In genomic region chr11:102218783-102219182, GRCm38 (mm10) we compare ENCODE assay signal across 8 mouse cellular contexts. TPM values are rescaled to one million over a fixed set of nuclear protein-coding genes. Genes with fewer than 3 reads are reported as not detected.
DNase-seq lines count a peak whose midpoint lies in the region; ATAC-seq lines count a peak whose summit lies in the region.

No protein-coding gene starts in this region.

- H3K36me3 ChIP-seq in forebrain, embryonic 10.5 days (replicated peaks) = peaks cover 14% of the 10 kb centered on the region
- H3K36me3 ChIP-seq in heart, embryonic 15.5 days = no peaks in the 10 kb centered on the region
- no peaks in the 10 kb centered on the region for H3K36me3 ChIP-seq in liver, embryonic 13.5 days
- no peaks in the 10 kb centered on the region for H3K36me3 ChIP-seq in stomach, embryonic 14.5 days (ENCODE audit: control insufficient read depth, insufficient read depth, low read length)

- peaks cover 87% of the 10 kb centered on the region for H3K4me1 ChIP-seq in forebrain, embryonic 10.5 days
- peaks cover 94% of the 10 kb centered on the region for H3K4me1 ChIP-seq in heart, embryonic 15.5 days (replicated peaks)
- H3K4me1 ChIP-seq in liver, embryonic 13.5 days (replicated peaks) = peaks cover 94% of the 10 kb centered on the region
- H3K4me1 ChIP-seq in stomach, embryonic 14.5 days (ENCODE audit: control insufficient read depth, insufficient read depth, low read length) = peaks cover 70% of the 10 kb centered on the region

- H3K9me3 ChIP-seq in forebrain, embryonic 10.5 days = no peaks in the 10 kb centered on the region
- no peaks in the 10 kb centered on the region for H3K9me3 ChIP-seq in heart, embryonic 15.5 days (replicated peaks)
- H3K9me3 ChIP-seq in liver, embryonic 13.5 days (replicated peaks) = no peaks in the 10 kb centered on the region
- no peaks in the 10 kb centered on the region for H3K9me3 ChIP-seq in stomach, embryonic 14.5 days (ENCODE audit: control insufficient read depth, low read depth, low read length)

- H3K4me2 ChIP-seq in heart, embryonic 15.5 days = peak overlapping the region; percentile 83
- H3K4me2 ChIP-seq in liver, embryonic 13.5 days = peak overlapping the region; percentile 85
- peak overlapping the region; percentile 97 for H3K4me2 ChIP-seq in stomach, embryonic 14.5 days (replicated peaks; ENCODE audit: low read depth, low read length)

- peak; percentile 77 for DNase-seq in c-Kit-positive CD71-negative TER-119-negative erythroid progenitor cells, embryonic 14.5 days (ENCODE audit: low read depth)
- DNase-seq in forebrain, embryonic 10.5 days (ENCODE audit: extremely low spot score, low spot score) = peak; percentile 72
- DNase-seq in kidney, postnatal 25 days = peak; percentile 98 to 99
- peak; percentile 78 for DNase-seq in liver, embryonic 13.5 days
- DNase-seq in natural killer cell, adult 2 months (ENCODE audit: low spot score in 2 of 2) = peak; percentile 63

- peak overlapping the region; percentile 39 for H3K4me3 ChIP-seq in forebrain, embryonic 10.5 days
- H3K4me3 ChIP-seq in heart, embryonic 15.5 days = peak overlapping the region; percentile 68
- H3K4me3 ChIP-seq in liver, embryonic 13.5 days (replicated peaks) = peak overlapping the region; percentile 61
- H3K4me3 ChIP-seq in stomach, embryonic 14.5 days (ENCODE audit: low read depth, low read length) = peak overlapping the region; percentile 47

- H3K27me3 ChIP-seq in forebrain, embryonic 10.5 days (ENCODE audit: poor library complexity, severe bottlenecking) = peaks cover 6% of the 10 kb centered on the region
- no peaks in the 10 kb centered on the region for H3K27me3 ChIP-seq in heart, embryonic 15.5 days
- H3K27me3 ChIP-seq in liver, embryonic 13.5 days = peaks cover 4% of the 10 kb centered on the region; the same call in 1 of the 2 replicates
- H3K27me3 ChIP-seq in stomach, embryonic 14.5 days (ENCODE audit: control insufficient read depth, insufficient read depth, low read length) = no peaks in the 10 kb centered on the region

- peak; percentile 90 for ATAC-seq in CD4-positive, CD25-positive, alpha-beta regulatory T cell, adult 4 months
- ATAC-seq in heart, embryonic 15.5 days (replicated peaks; ENCODE audit: insufficient number of reproducible peaks, insufficient read depth, low FRiP score, low read depth) = peak; percentile 76
- peak; percentile 85 for ATAC-seq in liver, embryonic 13.5 days (ENCODE audit: low read depth)
- ATAC-seq in stomach, embryonic 14.5 days (ENCODE audit: insufficient number of reproducible peaks, insufficient read depth, low FRiP score, low read depth) = peak; percentile 81

- WGBS in forebrain, embryonic 10.5 days = under 1% methylated on average over 10 of the region's 10 CpGs
- WGBS in heart, embryonic 15.5 days = 1% methylated on average over 10 of the region's 10 CpGs
- WGBS in liver, embryonic 13.5 days (ENCODE audit: insufficient replicate concordance) = 0% methylated on average over 10 of the region's 10 CpGs
- 0% methylated on average over 10 of the region's 10 CpGs for WGBS in stomach, embryonic 14.5 days

- H3K27ac ChIP-seq in forebrain, embryonic 10.5 days = peak overlapping the region; percentile 82
- H3K27ac ChIP-seq in heart, embryonic 15.5 days = peak overlapping the region; percentile 95
- peak overlapping the region; percentile 71 for H3K27ac ChIP-seq in liver, embryonic 13.5 days
- peak overlapping the region; percentile 94 for H3K27ac ChIP-seq in stomach, embryonic 14.5 days (ENCODE audit: low read length)

- H3K9ac ChIP-seq in heart, embryonic 15.5 days = peak overlapping the region; percentile 80
- H3K9ac ChIP-seq in liver, embryonic 13.5 days = peak overlapping the region; percentile 69
- H3K9ac ChIP-seq in stomach, embryonic 14.5 days (replicated peaks; ENCODE audit: low read depth, low read length) = peak overlapping the region; percentile 61

RNA-seq across cellular contexts. Expression of gene Hdac5, which starts 11.2 kb away (rescaled TPM):
- 10 to 100 TPM in 1 of 2 experiments, 1 to 10 TPM in 1; 6.5 to 12.3 TPM for polyA plus RNA-seq in CD4-positive, CD25-positive, alpha-beta regulatory T cell, adult 4 months (2017; shearing (Covaris generic))
- 39.8 and 44.6 TPM in 2 replicates for polyA plus RNA-seq in forebrain, embryonic 10.5 days (2016; fragmentation: Nextera tagmentation; extraction: Ambion mirVana)
- polyA plus RNA-seq in heart, embryonic 15.5 days (2015; fragmentation: Nextera tagmentation; extraction: Ambion mirVana) = 76.7 and 86.8 TPM in 2 replicates
- 12.8 and 12.9 TPM in 2 replicates for polyA plus RNA-seq in liver, embryonic 13.5 days (2015; fragmentation: Nextera tagmentation; extraction: Ambion mirVana)
- polyA plus RNA-seq in stomach, embryonic 14.5 days (2014; fragmentation: Nextera tagmentation; extraction: Ambion mirVana) = 41.5 and 46.4 TPM in 2 replicates

RNA-seq across cellular contexts. Expression of gene G6pc3, which starts 29.4 kb away (rescaled TPM):
- 10 to 100 TPM; 29.1 to 53.9 TPM for polyA plus RNA-seq in CD4-positive, CD25-positive, alpha-beta regulatory T cell, adult 4 months (2017; shearing (Covaris generic))
- 38.0 and 39.5 TPM in 2 replicates for polyA plus RNA-seq in forebrain, embryonic 10.5 days (2016; fragmentation: Nextera tagmentation; extraction: Ambion mirVana)
- 20.9 and 23.3 TPM in 2 replicates for polyA plus RNA-seq in heart, embryonic 15.5 days (2015; fragmentation: Nextera tagmentation; extraction: Ambion mirVana)
- 14.0 and 14.4 TPM in 2 replicates for polyA plus RNA-seq in liver, embryonic 13.5 days (2015; fragmentation: Nextera tagmentation; extraction: Ambion mirVana)
- 34.4 and 36.6 TPM in 2 replicates for polyA plus RNA-seq in stomach, embryonic 14.5 days (2014; fragmentation: Nextera tagmentation; extraction: Ambion mirVana)

RNA-seq across cellular contexts. Expression of gene BC030867, which starts 29.9 kb away (rescaled TPM):
- polyA plus RNA-seq in CD4-positive, CD25-positive, alpha-beta regulatory T cell, adult 4 months (2017; shearing (Covaris generic)) = 1 to 10 TPM in 1 of 2 experiments, under 1 TPM in 1; 0.40 to 1.8 TPM
- 27.3 TPM in 2 replicates for polyA plus RNA-seq in forebrain, embryonic 10.5 days (2016; fragmentation: Nextera tagmentation; extraction: Ambion mirVana)
- polyA plus RNA-seq in heart, embryonic 15.5 days (2015; fragmentation: Nextera tagmentation; extraction: Ambion mirVana) = 8.3 and 12.7 TPM in 2 replicates
- 14.6 and 16.4 TPM in 2 replicates for polyA plus RNA-seq in liver, embryonic 13.5 days (2015; fragmentation: Nextera tagmentation; extraction: Ambion mirVana)
- polyA plus RNA-seq in stomach, embryonic 14.5 days (2014; fragmentation: Nextera tagmentation; extraction: Ambion mirVana) = 11.4 and 11.8 TPM in 2 replicates

RNA-seq across cellular contexts. Expression of gene Lsm12, which starts 33.7 kb away (rescaled TPM):
- polyA plus RNA-seq in CD4-positive, CD25-positive, alpha-beta regulatory T cell, adult 4 months (2017; shearing (Covaris generic)) = 10 to 100 TPM; 33.4 to 69.4 TPM
- polyA plus RNA-seq in forebrain, embryonic 10.5 days (2016; fragmentation: Nextera tagmentation; extraction: Ambion mirVana) = 137 and 141 TPM in 2 replicates
- 74.6 and 83.4 TPM in 2 replicates for polyA plus RNA-seq in heart, embryonic 15.5 days (2015; fragmentation: Nextera tagmentation; extraction: Ambion mirVana)
- 92.6 and 95.3 TPM in 2 replicates for polyA plus RNA-seq in liver, embryonic 13.5 days (2015; fragmentation: Nextera tagmentation; extraction: Ambion mirVana)
- polyA plus RNA-seq in stomach, embryonic 14.5 days (2014; fragmentation: Nextera tagmentation; extraction: Ambion mirVana) = 88.2 and 88.5 TPM in 2 replicates

RNA-seq across cellular contexts. Expression of gene Asb16, which starts 49.8 kb away (rescaled TPM):
- polyA plus RNA-seq in CD4-positive, CD25-positive, alpha-beta regulatory T cell, adult 4 months (2017; shearing (Covaris generic)) = not detected
- polyA plus RNA-seq in forebrain, embryonic 10.5 days (2016; fragmentation: Nextera tagmentation; extraction: Ambion mirVana) = 0.05 and 0.06 TPM in 2 replicates
- polyA plus RNA-seq in heart, embryonic 15.5 days (2015; fragmentation: Nextera tagmentation; extraction: Ambion mirVana) = 0.05 and 0.06 TPM in 2 replicates
- 0.06 and 0.08 TPM in 2 replicates for polyA plus RNA-seq in liver, embryonic 13.5 days (2015; fragmentation: Nextera tagmentation; extraction: Ambion mirVana)
- not detected in 2 replicates for polyA plus RNA-seq in stomach, embryonic 14.5 days (2014; fragmentation: Nextera tagmentation; extraction: Ambion mirVana)

Comparison
In these comparisons a context has a peak if more than half of its experiments do, and no peak if none do; other contexts are left out.
1. Peak in every context shown above with its lines: DNase-seq, ATAC-seq, H3K4me3 ChIP-seq and H3K27ac ChIP-seq.